Mouse (Mus musculus): ENCODE results near the gene Otud5.
"Not testable (repeated sequence)": the region's sequence is repeated elsewhere in the genome, so short reads cannot be mapped to it uniquely, and the experiment has no call there.

Gene Otud5

GRCm38 (mm10) chrX:7879819-7880218, 38.7 kb downstream of the Otud5 start:
- in situ Hi-C loops (cut with MboI), result loop anchor here (25.0 kb wide), 1 partner anchor 257 kb away; the partner anchor contains the start of genes Rbm3 and Wdr13

DNA sequence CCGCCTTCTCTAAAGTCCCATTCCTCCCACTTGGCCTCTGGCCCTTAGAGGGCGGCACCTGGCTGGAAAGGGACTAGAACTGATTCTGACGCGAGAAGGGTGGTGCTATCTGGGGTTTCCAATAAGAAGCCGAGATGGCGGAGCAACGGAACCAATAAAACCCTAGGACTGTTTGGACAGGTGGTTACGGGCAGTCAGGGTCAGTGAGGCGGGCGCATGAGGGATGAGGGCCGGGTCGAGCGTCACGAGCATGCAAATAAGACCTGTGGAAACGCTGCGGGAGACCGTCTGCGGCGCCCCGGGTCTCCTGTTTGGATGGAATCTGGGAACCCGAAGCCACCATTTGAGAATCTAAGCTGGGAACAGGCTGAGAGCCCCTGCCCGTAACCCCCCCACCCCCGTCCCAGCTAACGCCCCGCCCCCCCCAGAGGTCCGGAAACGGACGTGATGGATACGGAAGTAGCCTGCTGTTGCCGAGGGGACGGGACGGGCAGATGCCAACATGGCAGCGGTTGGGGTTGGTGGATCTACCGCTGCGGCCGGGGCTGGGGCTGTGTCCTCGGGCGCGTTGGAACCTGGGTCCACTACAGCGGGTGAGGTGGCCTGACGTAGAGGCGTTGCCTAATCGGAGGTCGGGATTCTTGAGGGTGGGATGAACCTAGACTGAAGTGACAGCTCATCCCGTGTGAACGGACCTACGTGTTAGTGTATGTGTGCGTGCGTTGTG, 42.8 kb downstream of the Otud5 start, which contains the start of gene Slc35a2:
Gene Slc35a2, plus strand, starts transcription at position 188 of the 727 bp plus-strand sequence.
- in situ Hi-C loops (cut with MboI), result loop anchor here (25.0 kb wide), 1 partner anchor 253 kb away; the partner anchor contains the start of genes Rbm3 and Wdr13

DNA sequence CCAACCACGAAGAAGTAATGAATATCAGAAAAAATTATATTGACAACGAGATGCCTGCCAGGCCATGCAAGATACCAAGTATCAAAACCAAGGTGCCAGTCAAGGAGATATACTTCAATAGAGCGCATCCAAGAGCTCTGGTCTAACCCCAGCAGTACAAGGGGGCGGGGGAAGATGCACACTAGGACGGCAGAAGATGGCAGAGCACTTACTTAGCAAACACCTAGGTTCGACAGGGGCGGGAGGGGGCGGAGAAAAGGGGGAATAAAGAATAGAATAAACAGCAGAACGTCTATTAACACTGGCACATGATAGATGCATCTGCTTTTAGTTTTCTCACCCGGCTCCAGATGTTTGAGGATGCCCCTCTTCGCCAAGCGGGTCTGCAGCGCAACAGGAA, 57.0 kb downstream of the Otud5 start:
- in situ Hi-C loops (cut with MboI), result loop anchor here (25.0 kb wide), 1 partner anchor 239 kb away; the partner anchor contains the start of genes Rbm3 and Wdr13

DNA sequence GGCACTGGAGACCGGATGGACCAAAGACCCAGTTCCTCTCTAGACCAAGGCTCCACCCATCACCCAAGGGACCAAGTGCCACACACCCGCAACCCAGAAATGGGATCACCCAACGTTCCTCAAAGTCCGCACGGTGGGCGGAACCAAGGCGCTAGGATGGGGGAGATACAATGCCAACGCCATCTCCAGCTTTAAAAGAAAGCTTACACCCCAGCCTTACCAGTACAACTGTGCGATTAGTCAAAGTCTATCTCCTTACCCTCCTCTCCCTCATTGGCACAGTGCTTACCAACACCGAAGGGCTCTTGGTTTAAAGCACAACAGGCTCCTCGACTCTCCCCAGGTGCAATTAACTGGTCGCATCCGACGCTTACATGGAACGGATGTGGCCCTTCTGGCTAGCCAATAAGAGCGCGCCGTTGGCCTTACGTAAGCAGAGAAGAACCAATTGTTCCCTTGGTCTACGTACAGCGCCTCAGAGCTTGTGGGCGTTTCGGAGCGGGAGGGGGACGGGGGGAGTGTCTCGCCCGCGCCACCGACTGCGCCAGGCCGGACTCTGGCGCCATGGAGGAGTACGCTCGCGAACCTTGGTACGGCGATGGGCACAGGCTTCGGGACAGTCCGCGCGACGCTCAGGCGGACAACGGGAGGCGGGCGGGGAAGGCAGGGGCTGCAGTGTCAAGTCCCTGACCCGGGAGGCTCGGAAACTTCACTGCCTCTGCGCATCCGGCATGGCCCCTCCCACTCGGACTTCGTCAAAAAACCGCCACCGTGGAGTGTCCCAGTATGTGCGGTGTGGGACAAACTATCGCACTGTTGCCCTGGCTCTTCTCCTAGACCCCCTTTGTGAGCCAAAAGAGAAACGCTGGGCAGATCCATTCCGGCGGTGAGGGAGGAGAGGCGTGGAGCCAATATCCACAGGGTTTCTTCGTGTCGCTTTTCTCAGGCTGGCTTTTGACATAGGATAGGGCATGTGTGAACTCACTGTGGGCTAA, 58.0 kb downstream of the Otud5 start, which contains the start of the genes Pqbp1 and Timm17b:
Gene Pqbp1, minus strand, starts transcription at position 390 of the 995 bp plus-strand sequence.
Gene Timm17b, plus strand, starts transcription at position 478 of the 995 bp plus-strand sequence.
- in situ Hi-C loops (cut with MboI), result loop anchor here (25.0 kb wide), 1 partner anchor 238 kb away; the partner anchor contains the start of genes Rbm3 and Wdr13

GRCm38 (mm10) chrX:7904441-7904840, 63.3 kb downstream of the Otud5 start:
- in situ Hi-C loops (cut with MboI), result no loop called here

- in situ Hi-C loops (cut with MboI), result no loop called here
These were observed 66.6 kb downstream of the Otud5 start, which contains the start of gene Gm10491 for GRCm38 (mm10) chrX:7907735-7908134. Gm10491 (minus strand) TSS chrX:7907835.

- in situ Hi-C loops (cut with MboI), result not testable (repeated sequence)
These were observed 68.1 kb downstream of the Otud5 start, which contains the start of gene Gm10490 for GRCm38 (mm10) chrX:7909242-7909641. Gm10490 (plus strand) TSS chrX:7909542.

DNA sequence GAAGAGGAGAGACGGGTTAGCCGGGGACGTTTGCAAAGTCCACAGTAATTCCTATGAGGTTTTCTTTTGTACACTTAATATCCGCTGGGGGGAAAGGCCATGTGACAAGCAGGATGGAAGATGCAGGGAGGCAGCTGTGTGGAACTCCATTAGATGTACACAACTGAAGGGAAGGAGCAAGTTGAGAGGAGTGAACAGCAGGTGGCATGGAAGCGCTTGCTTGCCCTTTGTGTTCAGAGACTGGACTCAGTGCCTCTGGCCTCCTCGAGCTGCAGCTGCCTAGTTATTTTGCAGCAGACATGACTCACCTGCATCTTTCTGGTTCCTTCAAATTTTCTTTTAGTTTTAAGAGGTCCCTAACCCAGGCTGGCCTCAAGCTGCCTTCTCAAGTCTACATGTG, 69.3 kb downstream of the Otud5 start:
- in situ Hi-C loops (cut with MboI), result no loop called here

DNA sequence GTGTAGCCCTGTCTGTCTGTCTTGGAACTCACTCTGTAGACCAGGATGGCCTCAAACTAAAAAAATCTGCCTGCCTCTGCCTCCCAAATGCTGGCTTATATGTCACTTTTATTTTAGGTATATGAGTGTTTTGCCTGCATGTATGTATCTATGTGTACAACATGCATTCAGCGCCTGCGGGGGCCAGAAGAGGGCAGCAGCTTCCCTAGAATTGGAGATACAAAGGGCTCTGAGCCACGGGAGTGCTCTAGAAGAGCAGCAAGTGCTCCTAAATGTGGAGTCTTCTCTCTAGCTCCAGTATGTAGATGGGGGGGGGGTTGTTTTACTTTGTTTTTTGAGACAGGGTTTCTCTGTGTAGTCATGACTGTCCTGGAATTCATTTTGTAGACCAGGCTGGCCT, 74.5 kb downstream of the Otud5 start:
- in situ Hi-C loops (cut with MboI), result not testable (repeated sequence)

DNA sequence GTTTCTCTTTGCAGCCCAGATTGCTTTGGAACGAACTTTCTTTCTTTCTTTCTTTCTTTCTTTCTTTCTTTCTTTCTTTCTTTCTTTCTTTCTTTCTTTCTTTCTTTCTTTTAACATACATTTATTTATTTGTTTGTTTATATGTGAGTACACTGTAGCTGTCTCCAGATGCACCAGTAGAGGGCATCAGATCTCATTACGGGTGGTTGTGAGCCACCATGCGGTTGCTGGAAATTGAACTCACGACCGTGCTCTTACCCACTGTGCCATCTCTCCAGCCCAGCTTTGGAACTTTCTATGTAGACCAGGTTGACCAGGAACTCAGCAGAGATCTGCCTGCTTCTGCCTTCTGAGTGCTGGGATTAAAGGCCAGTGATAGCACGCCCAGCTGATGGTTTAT, 76.8 kb downstream of the Otud5 start:
- in situ Hi-C loops (cut with MboI), result not testable (repeated sequence)

DNA sequence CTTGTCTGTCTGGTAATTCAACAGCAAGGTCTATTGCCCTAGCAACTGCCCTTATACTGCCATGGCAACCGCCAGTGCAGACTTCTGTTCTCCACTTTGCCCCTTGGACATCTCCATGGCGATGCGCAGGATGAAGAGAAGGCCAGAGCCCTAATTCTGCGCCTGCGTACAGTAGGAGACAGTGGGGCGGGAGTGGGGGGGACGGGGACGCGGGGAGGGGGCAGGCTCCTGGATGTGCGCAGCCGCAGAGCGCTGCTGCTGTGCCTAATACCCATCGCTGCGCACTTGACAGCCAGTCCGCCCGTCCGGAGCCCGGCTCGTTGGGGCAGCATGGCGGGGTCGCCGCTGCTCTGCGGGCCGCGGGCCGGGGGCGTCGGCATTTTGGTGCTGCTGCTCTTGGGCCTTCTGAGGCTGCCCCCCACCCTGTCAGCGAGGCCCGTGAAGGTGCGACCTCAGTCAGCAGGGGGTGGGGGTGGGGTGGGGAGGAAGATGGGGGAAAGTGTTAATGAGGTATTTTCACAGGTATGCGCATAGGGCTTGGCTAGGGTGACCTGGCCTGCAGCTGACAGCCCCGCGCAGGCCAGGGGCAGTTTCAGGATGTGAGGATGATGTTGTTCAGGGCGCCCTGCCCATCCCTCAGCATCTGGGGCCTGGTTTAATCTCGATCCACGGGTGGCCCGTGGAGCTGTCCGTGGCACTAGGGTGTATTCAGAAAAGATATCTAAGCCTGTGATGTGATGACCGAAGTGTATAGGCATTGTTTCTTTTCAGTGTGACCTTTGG, 78.6 kb downstream of the Otud5 start, which contains the start of gene Pcsk1n:
Gene Pcsk1n, plus strand, starts transcription at position 222 of the 783 bp plus-strand sequence.
- in situ Hi-C loops (cut with MboI), result no loop called here

- in situ Hi-C loops (cut with MboI), result no loop called here
These were observed 80.9 kb downstream of the Otud5 start for GRCm38 (mm10) chrX:7922032-7922431.
